Mouse (Mus musculus): ENCODE data around the gene Zc3h12d. TPM values are rescaled to one million over a fixed set of nuclear protein-coding genes. Genes with fewer than 3 reads are reported as not detected.

The Zc3h12d gene
- total RNA-seq, 2 experiments from 2014 or later = 0.16 to 0.22 TPM

GRCm38 (mm10) chr10:7838874-7839421, 6.7 kb downstream of the Zc3h12d start:
- no peak for DNase-seq (ENCODE audit: low spot score in 2 of 2)

GRCm38 (mm10) chr10:7839551-7840352, 7.5 kb downstream of the Zc3h12d start:
- DNase-seq (ENCODE audit: low spot score in 2 of 2) = peak in 1 of 2 experiments; percentile 25

- no peak for DNase-seq (ENCODE audit: low spot score in 2 of 2)
Observed at GRCm38 (mm10) chr10:7840353-7840733, 8.1 kb downstream of the Zc3h12d start.

- DNase-seq (ENCODE audit: low spot score in 2 of 2) = no peak
Observed at GRCm38 (mm10) chr10:7840785-7841184, 8.5 kb downstream of the Zc3h12d start.

- DNase-seq (ENCODE audit: low spot score in 2 of 2) = peak; percentile 19 to 28
Observed at GRCm38 (mm10) chr10:7841571-7842080, 9.4 kb downstream of the Zc3h12d start.

- DNase-seq (ENCODE audit: low spot score in 2 of 2) = no peak
Observed at GRCm38 (mm10) chr10:7843181-7843580, 10.9 kb downstream of the Zc3h12d start.

- DNase-seq (ENCODE audit: low spot score in 2 of 2) = no peak
Observed at GRCm38 (mm10) chr10:7844161-7844560, 11.9 kb downstream of the Zc3h12d start.

GRCm38 (mm10) chr10:7845136-7845535, 12.9 kb downstream of the Zc3h12d start:
- no peak for DNase-seq (ENCODE audit: low spot score in 2 of 2)

- DNase-seq (ENCODE audit: low spot score in 2 of 2) = no peak
Observed at GRCm38 (mm10) chr10:7845991-7846390, 13.7 kb downstream of the Zc3h12d start.

- DNase-seq (ENCODE audit: low spot score in 2 of 2) = no peak
Observed at GRCm38 (mm10) chr10:7847166-7847605, 14.9 kb downstream of the Zc3h12d start.

- no peak for DNase-seq (ENCODE audit: low spot score in 2 of 2)
Observed at GRCm38 (mm10) chr10:7851891-7852290, 19.6 kb downstream of the Zc3h12d start.

- DNase-seq (ENCODE audit: low spot score in 2 of 2) = no peak
Observed at GRCm38 (mm10) chr10:7860494-7860893, 28.2 kb downstream of the Zc3h12d start.

GRCm38 (mm10) chr10:7861259-7861936, 29.1 kb downstream of the Zc3h12d start:
- no peak for DNase-seq (ENCODE audit: low spot score in 2 of 2)

- DNase-seq (ENCODE audit: low spot score in 2 of 2) = no peak
Observed at GRCm38 (mm10) chr10:7861937-7862657, 29.8 kb downstream of the Zc3h12d start.

- peak in 1 of 2 experiments; percentile 7 for DNase-seq (ENCODE audit: low spot score in 2 of 2)
Observed at GRCm38 (mm10) chr10:7863411-7863810, 31.1 kb downstream of the Zc3h12d start.

GRCm38 (mm10) chr10:7864184-7864583, 31.9 kb downstream of the Zc3h12d start:
- no peak for DNase-seq (ENCODE audit: low spot score in 2 of 2)

- no peak for DNase-seq (ENCODE audit: low spot score in 2 of 2)
Observed at GRCm38 (mm10) chr10:7864806-7865205, 32.5 kb downstream of the Zc3h12d start.

- DNase-seq (ENCODE audit: low spot score in 2 of 2) = peak; percentile 28 to 45
Observed at GRCm38 (mm10) chr10:7866762-7867665, 34.7 kb downstream of the Zc3h12d start.

GRCm38 (mm10) chr10:7867666-7868030, 35.4 kb downstream of the Zc3h12d start:
- DNase-seq (ENCODE audit: low spot score in 2 of 2) = no peak

- no peak for DNase-seq (ENCODE audit: low spot score in 2 of 2)
Observed at GRCm38 (mm10) chr10:7869746-7870145, 37.5 kb downstream of the Zc3h12d start.

Data from layer of hippocampus, postnatal 10 days (tissue).